Mouse (Mus musculus) gastrocnemius, postnatal 25 days (tissue): Measurements from ENCODE around the gene Tox3. TPM values are rescaled to one million over a fixed set of nuclear protein-coding genes. Genes with fewer than 3 reads are reported as not detected.

Source experiments
- DNase-seq: peaks from one replicate; pipeline ENCODE4 v3.0.0; 2022
- total RNA-seq, 2 experiments: library from RNA; stranded (reverse); gene quantifications; 1 replicate in 1 of 2; 2 replicates in 1 of 2; pipeline ENCODE4 v1.2.3; 2021

Tox3 gene
- total RNA-seq, 2 experiments from 2014 or later, result 0.16 TPM; not detected in 1

DNA sequence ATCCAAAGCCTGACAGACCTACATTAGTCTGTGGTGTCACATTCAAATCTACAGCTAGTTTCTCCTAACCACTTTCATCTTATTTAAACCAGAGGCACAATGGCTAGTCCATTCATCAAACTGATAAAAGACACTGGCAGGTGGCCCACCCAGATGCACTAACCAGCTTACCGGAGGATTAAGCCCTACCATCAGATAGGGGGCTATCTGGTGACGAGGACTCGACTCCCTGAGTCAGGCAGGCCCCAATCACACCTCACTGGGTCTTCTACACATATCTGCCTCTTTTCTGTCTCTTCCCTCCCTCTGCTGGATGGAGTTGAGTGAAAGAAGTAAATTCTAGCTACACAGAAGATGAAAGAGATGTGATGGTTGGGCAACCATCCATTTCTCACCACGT lies 24.3 kb downstream of the Tox3 start:
- no peak for DNase-seq

DNA sequence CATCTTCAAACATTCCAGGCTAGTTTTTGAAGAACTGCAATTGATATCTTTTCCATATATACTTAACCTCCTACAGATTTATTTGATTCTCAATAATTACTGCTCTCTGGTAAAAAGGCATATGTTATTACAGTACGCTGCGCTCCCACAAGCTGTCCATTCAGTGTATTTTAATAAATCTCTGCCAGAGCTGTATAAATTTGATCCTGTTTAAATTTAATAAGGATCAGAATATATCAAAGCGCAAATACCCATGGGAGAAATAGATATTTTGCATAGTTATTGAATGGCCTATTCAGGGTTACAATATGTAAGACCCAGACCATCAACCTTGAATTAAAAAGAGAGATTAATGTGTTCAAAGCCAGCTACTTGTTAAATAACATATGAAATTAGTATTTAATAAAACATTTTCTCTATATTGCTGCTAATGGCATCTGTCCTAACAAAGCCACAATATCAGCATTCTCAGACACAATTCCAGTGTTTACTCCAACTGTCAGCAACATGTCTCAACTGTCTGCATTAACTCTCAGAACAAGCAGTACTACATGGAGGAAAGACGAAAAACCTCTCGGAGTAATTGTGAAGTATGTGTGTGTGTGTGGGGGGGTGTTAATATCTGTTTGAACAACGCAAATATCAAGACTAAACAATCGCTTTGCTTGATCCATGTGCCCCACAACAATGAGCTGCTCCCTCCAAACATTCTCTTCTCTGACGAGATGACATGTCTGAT lies 25.3 kb downstream of the Tox3 start:
- no peak for DNase-seq

DNA sequence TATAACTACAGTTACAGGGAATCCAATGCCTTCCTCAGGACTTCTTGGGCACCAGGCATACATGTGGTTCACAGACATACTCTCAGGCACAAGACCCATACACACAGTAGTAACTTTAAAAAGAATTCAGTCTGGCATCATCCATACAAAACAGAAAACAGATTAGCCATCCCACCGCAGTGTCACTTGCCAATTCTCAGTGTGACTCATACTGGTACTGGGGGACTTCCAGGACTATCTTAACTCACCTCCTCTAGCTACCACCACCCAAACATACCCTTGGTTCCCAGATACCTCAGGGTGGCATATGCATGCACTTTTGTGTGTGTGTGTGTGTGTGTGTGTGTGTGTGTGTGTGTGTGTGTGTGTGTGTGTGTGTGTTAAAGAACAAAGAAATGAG lies 26.9 kb downstream of the Tox3 start:
- DNase-seq, result no peak

DNA sequence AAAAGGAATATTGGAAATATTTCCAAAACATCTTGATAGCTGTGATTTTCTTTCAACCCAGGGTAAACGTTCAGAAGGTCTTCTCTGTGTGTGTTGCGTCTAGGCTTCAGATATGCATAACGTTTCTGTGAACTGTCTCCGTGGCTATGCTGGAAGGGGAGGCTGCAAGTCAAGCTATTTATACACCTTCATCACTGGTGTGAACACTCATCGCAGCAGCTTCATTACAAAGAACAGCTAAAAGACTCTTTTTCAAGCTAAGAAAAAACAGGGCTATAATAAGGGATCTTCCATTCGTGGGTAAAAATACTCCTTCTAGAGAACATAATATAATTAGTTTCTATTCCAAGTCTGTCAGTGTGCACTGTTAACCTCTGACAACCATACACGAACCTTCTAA lies 33.8 kb downstream of the Tox3 start:
- no peak for DNase-seq

DNA sequence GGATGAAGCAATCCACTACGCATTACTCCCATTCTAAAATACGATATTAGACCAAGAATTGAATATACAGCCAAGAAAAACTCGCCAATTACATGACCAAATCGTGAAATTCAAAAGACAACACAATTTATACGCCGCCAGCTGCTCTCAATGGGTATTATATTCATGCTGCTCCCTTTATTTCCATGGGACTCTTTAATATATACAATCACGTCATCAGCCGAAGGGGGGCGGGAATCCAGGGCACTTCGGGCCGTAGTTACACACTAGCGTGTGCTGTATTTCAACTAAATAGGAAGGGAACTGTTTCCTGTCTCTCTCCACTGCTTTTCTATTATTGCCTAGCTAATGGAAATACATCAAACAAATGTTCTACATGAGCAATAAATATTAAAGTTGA lies 45.2 kb downstream of the Tox3 start:
- DNase-seq, result no peak

DNA sequence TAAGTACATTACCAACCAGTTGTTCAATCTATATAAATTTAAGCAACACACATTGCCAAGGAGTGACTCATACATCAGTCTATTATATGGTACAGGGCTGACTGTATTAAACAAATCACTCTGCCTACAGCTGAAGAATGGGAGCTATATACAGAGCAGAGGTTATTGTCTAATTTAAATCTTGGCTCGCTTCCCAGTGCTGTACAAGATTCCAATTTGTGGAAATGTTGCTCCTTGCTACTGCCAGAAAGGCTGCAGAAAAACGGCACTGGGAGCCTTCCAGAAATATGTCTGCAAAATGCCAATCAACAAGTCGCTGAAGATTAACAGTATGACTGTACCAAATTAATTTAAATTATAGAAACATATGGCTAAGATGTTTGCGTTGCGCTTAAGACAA lies 45.9 kb downstream of the Tox3 start:
- no peak for DNase-seq

DNA sequence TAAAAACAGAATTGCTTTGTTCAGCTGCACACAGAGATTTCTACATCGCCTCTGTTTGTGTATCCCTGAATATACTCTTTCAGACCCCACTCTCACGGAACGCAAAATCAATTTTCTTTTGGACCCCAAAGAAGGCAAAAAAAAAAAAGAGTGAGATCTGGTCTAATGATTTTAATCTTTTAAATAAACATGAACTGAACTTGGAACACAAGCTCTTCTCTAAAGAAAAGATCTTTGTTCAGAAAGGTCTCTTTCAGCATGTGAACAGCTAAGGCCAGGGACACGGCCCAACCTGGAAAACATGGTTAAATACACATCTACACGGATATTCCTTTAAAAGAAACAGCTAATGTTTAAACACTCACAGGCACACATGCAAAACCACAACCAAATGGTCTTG lies 46.6 kb downstream of the Tox3 start:
- DNase-seq, result no peak

DNA sequence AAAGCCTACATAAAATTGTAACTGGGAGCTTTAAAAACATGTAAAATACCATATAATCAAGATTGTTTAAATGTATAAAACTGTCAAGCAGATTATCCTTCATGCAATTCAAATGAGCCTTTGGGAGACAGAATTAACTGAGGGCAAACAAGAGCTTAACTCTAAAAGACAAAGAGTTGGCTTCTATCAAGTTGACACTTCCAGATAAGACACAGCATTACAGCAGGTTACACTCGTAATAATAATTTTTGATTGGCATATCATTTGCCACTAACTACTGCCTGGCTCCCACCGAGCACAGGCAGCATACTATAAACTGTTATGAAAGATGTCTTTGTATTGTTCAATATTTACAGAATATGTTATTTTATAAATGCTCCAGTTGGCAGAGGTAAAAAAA lies 47.2 kb downstream of the Tox3 start:
- DNase-seq, result no peak

DNA sequence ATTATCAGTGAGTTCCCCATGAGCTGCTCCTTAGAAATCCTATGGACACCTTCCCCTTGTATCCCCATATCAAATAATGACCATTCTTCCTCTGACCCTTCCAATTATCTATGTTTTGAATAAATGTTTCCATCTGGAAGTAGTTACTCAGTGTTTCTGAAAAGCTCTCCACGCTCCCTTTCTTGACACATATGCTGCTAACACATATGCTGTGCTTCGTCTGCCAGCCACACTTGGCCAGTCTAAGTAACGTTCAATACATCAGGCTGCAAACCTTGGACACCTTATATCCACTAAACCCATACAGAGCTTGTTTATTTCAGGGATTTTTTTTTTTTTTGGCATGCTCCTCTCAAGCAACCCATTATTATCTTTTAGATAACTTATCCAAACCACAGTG lies 54.1 kb downstream of the Tox3 start:
- no peak for DNase-seq

DNA sequence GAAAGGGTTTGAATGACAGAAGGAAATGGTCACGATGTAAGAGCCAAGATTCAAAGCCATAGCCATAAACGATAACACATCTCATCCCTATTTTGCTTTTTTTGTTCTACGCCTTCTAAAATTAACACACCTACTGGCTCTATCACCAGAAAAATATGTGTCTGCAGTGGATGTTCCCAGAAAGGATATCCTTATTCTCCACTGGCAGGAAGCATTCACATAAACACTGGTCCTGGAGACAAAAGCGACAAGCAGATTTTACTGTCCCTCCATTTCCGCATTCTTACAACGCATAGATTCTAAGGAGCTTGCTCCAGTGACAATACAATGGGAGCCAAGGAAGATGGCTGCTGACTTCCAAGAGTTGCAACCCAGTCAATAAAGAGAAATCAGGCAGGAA lies 57.3 kb downstream of the Tox3 start:
- DNase-seq, result no peak

DNA sequence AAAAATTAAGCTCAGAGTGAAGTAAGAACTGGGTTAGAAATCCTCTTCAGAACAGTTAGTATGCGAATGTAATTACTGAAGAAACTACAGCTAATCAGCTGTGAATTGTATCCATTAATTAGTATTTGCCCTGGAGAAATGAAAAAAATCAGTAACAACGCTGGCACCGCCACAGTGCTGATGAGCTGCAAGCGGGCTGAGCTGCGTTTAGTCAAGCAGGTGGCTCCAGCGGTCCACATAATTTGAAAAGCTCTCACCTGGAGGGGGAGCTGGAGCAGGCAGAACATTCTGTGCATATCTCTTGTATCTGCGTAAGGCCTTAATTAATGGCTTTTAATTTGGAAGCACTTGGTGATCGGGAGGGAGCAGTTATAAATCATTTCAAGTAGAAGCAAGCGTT lies 71.4 kb downstream of the Tox3 start:
- DNase-seq, result no peak

DNA sequence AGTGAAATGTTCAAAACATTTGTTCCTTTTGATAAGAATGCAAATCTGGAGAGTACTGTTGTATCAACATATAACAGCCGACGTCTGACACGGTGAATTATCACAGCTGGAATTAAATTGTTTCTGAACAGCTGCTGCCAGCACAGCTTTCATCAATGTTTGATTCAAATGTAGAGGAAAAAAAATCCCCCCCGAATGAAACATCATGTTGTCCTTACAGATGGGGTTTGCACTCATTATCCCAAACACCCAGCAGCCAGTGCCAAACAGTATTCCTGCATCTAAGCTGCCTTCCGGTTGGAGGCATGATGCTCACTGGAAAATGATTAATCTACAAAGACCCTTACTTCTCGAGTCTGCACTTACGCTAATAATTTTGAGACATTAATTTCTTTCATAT lies 75.0 kb downstream of the Tox3 start:
- no peak for DNase-seq

DNA sequence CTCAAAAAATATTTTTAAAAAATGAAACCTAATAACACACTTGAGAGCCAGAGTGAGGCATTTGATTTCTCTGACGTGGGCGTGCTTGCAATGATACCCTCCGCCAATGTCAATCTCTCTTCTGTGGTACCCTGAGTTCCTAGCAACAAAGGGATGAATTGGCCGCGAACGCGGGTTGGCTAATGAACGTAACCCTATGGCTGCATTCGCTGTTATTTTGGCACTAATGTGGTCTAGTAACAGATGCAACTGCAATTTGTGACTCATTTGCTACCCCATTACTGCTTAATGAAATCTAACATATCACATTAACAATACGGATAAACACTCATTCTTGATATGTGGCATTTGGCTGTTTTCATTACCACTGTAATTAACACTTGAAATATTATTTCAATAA lies 76.2 kb downstream of the Tox3 start:
- no peak for DNase-seq

DNA sequence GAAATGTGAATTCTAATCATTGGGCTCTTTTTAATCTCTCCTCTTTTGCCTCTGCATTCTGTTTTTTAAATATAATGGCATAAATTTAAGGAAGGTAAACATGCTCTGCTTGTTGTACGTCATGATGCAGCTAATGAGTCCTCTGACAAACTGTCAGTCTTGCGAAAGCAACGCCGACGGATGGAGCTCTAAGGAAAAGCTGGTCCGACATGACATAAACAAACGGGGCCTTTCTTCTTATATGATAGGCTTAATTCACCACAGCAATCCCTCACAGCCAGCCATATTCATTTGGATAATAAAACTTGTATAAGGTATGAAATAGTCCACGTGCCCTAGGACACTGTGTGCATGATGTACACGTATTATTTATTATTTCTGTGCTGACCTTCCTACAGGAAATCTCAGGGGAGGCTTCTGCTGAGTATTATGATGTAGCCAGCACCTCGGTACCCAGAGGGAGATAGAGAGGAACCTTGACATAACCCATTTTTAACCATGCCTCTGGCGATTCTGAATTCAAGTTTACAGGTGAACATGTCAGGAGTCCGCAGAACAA lies 80.4 kb downstream of the Tox3 start:
- DNase-seq, result no peak

DNA sequence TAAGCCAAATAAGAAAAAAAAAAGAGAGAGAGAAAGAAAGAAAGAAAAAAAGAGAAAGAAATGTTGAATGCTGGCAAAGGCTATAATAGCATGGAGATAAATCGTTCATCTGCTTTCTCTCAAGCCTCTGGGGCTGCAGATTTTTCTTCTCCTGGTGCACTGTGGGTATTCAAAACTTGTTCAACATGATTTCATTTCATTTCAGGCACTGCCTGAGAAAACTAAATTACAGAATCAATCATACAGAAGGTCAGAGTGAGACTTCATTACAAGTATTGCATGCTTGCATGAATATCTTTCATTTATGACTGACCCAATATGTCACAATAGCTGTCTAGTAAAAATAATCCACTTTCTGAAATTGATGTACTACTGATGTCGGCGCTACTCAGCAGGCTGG lies 81.2 kb downstream of the Tox3 start:
- DNase-seq, result no peak

DNA sequence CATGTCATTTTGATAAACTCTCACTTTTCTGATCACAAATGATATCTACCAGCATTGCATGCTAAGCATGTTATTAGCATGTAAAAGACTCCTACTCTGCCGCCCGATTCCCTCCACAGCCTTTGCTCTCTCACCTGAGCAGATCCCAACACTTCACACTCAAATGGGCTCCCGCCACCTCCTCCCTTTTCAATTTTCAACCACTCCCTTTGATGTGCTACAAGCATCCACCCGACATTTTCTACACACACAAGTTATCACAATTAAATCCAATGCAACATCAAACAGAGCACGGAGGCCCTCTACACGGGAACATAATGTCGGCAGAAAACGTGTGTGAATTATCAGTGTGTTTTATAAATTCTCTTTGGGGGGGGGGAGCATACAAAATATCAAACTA lies 81.9 kb downstream of the Tox3 start:
- DNase-seq, result no peak

DNA sequence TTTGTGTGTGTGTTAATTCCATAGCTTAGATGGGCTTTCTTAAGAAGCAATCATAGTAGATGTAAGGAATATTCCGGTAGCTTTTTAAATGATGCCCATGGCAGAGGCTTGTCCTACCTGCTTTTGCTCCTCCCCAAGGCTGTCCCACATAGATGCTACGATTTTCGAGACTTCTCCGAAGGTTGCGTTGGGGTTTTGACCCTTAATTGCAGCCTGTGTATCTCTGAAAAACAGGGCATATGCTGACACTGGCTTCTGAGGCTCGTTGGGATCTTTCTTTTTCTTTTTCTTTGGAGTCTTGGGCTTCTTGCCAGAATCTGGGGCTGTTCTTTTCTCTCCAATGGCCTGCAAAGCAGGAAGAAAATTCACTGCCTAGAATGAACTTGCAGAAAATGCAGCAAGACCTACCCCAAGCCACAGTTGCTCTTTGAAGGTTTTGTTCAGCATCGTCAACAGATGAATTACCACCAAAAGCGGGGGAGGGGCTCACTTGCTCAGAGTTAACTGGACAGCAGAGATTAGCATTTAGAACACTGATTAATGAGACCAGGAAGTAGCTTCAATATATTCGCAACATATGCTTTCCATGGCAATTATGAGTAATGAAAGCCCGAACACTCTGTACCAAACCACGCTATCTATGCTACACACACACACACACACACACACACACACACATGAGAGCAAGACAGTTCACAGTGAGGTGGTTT lies 93.8 kb downstream of the Tox3 start:
- DNase-seq, result no peak

DNA sequence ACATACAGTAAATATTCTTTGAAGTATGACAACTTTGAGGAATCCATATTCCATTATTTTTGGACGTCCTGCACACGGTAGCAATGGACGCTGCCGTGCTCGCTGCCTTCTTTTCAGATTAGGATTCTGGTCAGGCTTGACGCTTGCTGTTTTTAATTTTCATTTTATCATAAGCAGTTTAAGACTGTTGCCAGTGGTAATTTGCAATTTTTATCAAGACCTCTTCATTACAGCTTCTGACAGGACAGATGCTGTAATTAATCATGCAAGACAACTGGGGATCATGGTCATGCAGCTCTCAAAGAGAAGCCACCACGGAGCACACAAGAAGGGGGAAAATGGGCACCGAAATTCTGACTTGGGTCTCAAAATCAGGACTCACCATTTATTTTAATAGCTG lies 101.8 kb downstream of the Tox3 start:
- no peak for DNase-seq

DNA sequence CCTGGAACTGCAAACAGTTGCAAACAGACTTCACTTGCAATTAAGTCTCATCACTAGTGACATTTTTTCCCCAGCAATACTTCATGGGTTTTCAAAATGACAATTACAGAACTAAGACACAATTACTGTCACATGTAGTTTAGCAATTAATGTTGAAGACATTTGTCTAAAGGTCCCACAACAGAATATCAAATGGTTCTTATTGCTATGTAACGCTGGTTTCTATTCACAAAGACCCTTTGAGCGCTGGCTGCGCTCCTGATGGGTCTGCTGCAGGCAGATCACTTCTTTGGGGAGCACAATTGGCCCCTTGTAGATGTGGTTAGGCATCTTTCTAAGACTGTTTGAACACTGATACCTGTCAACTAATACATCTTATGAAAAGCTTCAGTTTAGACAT lies 102.3 kb downstream of the Tox3 start:
- no peak for DNase-seq

DNA sequence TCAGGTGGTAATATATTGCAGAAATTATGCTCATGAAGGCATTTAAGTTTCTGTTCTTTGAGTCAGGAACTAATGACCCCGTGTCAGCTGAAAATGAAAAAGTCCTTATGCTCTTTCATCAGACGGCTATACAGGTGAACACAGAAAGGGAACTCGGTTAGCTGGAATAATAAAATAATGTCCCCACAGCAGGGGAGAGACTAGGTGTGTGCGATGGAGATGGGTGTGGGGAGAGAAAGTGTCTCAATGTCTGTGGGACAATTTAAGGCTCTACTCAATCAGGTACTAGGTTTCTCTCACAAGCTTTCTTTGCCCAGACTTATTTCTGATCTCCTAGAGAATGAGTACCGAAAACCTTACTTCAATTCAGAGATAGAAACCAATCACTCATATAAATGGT lies 103.0 kb downstream of the Tox3 start:
- no peak for DNase-seq

DNA sequence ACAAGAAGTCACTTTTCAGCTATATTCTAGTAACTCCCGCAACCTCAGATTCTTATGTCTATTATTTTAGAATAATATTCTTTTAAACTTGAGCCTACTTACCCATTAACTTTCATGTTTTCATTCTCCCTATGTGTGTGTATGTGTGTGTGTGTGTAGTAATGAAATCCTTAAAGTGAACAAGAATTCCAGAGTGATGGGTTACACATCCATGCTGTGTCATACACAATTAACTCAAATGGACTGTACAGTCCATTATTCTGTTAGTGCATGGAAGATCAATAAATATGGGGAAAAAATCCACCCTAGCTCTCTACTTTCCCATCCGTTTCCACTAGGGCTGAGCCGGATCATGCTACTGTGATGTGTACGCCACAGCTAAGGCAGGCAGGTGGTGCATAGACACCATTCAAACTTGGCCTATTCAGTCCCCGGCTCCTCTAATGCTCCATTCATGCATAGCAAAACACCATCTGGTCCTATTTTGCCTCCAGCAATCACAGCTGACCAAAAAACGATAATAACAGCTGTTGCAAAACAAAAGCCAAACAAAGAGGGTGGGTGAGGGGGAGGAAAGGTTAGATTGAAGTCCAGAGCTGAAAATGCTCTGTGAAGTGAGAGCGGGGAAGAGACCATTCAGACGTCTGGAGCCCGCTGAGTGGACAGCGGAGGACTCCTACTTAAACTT lies 103.5 kb downstream of the Tox3 start:
- peak; percentile 12 for DNase-seq

DNA sequence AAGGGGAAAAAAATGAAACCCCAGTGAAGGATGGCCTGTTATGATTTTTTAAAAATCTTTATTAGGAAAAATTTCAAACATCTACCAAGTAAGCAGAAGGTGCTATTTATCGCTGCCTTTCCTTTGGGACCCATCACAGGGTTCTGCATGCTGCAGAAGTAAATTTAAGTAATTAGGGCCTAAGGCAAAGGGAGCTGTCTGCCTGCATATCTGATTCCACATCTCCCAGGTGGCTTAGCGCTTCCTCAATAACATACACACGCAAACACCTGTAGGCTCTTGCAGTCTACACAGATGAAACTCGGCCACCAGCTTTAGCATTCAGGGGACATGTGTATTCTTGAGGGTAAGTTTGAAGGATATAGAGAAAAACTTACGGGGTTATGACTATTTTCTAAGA lies 104.2 kb downstream of the Tox3 start:
- DNase-seq, result no peak

DNA sequence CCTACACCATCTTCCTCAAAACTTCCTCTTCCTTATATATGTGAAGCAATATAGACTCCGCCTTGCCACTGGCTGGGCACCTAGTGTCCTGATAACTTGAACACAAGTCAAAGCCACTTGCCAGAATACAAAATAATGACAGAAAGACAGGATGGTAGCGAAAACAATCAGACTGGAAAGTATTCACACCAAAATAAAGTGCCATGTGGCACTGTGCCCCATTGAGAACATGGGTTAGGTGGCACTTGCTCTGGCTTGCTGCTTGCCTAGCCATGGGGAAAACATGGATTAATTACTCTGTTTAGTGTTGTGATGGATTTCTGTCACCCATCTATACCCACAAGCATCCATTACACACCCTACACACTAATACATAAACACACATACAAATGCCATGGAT lies 105.8 kb downstream of the Tox3 start:
- no peak for DNase-seq
